Mouse (Mus musculus): ENCODE results near the gene Ifit3. TPM values are rescaled to one million over a fixed set of nuclear protein-coding genes. Genes with fewer than 3 reads are reported as not detected.
"Not testable (repeated sequence)": the region's sequence is repeated elsewhere in the genome, so short reads cannot be mapped to it uniquely, and the experiment has no call there.

The Ifit3 gene
- 1 to 10 TPM; 2.0 to 3.2 TPM for total RNA-seq (2021)
- long read RNA-seq, experiment 1, partial matches to known transcripts = 0 of 5 reads
- long read RNA-seq, experiment 1, other reads (novel, unspliced or antisense) = 3 of 5 reads
- long read RNA-seq, experiment 2, partial matches to known transcripts = 0 of 6 reads
- long read RNA-seq, experiment 2, other reads (novel, unspliced or antisense) = 2 of 6 reads

DNA sequence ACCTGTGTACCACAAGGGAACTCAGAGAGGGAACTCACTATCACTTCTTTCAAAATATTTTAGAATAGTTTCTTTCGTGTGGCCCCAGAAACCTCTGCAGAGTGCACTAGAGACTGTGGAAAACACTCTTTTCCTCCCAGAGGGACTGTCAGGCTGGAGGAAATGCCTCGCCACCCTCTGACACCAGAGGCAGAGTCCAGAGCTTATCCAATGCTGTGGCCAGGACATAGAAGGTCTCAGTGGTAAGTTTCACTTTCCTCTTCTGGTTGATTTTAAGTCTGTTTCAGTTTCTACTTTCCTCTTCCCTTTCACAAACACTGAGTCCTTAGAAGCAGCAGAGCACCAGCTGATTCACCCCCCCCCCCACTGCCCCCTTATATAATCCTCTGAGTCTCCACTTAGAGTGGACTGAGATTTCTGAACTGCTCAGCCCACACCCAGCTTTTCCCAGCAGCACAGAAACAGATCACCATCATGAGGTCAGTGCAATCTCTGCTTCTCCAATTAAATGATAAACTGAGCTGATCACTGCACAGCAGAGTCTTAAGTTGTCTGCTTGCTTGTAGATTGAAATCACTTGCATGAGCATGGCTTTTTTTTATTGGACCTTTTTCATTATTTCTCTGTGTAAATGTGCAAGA is at the start of gene Ifit3:
TSS of gene Ifit3 (plus strand) at position 406 of the 641 bp plus-strand sequence.
- not testable (repeated sequence) for DNase-seq

GRCm38 (mm10) chr19:34539422-34539821 is 43.9 kb upstream of the Ifit3 start:
- DNase-seq = no peak

GRCm38 (mm10) chr19:34546211-34546610 is 37.1 kb upstream of the Ifit3 start:
- no peak for DNase-seq

DNA sequence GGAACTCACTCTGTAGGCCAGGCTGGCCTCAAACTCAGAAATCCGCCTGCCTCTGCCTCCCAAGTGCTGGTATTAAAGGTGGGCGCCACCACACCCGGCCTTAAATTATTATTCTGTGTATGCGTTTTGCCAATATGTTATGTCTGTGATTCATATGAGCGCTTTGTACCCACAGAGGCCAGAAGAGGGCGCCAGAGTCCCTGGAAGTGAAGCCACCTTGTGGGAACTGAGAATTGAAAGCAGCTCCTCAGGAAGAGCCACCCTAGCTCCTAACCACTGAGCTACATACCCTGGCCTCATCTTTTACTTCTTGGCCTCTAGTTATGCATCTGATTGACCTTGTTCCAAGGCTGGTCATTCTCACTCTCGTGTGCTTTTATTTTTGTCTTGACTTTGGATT is 35.4 kb upstream of the Ifit3 start:
- DNase-seq = peak; percentile 89

DNA sequence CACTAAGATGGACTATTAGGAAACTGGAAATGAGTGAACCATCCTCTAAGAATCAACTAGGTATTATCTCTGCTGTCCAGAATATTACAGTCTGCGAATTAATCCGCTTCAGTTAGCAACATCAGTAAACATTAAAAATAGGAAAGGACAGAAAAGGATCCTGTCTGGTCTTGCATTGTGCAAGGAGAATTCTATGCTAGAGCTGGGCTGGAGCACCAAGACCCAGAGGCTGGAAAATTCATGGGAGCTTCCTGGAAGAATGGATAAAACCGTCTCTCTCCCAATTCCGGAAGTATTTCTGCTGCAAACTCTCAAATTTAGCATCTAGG is 33.2 kb upstream of the Ifit3 start:
- no peak for DNase-seq

DNA sequence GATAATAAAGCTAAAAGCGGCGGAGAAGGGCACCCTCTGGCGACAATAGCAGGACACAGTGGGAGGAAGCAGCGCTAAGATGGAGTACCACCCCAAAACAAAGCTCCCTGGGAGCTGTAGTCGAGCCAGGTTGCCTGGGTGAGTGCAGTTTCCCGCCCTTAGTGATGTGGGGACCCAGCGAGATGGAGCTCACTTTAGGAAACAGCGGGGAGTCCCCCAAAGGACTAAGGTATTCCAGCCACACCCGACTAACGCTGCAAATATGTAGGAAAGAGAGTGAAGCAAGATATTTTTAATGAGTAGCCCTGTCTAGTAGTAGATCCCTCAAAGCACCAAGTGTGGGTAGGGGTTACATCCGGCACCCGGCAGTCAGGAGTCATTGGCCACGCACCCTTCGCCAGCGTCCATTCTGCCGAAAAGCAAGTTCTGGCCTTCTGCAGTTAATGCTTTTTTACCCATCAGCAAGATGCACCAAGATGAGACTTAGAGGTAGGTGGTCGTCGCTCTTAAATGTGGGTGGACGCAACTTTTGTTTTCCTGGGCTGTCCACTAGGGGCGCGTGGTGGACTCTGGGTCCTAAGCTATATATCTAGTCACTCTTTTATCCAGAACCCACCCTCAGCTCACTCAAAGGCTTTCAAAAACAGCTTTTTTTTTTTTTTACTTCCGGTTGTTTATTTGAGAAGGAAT is 32.7 kb upstream of the Ifit3 start, which contains the start of gene Ifit2:
TSS of gene Ifit2 (plus strand) at position 161 of the 690 bp plus-strand sequence.
- peak; percentile 74 for DNase-seq

DNA sequence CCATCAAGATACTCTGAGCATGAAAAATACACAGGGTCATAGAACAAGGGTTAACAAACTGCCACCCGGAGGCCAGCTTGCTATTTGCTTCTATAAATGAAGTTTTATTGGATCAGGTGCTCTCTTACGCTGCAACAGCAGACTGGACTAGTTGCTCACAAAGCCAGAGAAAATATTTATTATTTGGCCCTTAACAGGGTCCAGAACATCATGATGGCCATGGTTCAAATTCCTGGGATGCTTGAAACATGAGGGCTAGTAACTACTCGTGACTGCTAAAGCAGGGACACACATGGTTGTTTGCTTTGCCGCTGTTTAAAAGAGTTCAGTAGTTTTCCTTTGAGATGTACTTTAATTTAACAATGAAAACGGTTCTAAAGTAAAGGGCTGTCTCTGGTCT is 31.4 kb upstream of the Ifit3 start:
- DNase-seq = no peak

DNA sequence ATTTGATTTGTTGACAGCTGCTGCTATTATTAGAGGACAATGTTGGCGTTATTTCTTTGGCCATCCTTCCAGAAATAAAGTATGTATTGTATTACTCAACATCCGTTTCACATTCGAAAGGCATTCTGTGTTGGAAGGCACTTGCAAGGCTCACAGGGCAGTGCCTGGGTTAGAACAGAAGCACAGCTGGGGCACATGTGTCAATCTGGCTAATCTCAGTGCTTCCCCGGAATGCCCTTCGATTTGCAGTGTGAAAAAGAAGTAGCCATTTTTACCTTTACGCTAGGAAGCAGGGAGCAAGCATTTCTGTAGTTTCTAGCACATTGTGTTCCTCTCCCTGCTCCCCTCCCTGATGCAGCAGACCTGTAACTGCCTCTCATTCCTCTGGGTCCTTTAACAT is 30.3 kb upstream of the Ifit3 start:
- no peak for DNase-seq

GRCm38 (mm10) chr19:34553522-34553921 is 29.8 kb upstream of the Ifit3 start:
- no peak for DNase-seq

GRCm38 (mm10) chr19:34554061-34554460 is 29.3 kb upstream of the Ifit3 start:
- no peak for DNase-seq

GRCm38 (mm10) chr19:34556621-34557020 is 26.7 kb upstream of the Ifit3 start:
- no peak for DNase-seq

GRCm38 (mm10) chr19:34562556-34562955 is 20.8 kb upstream of the Ifit3 start:
- DNase-seq = no peak

DNA sequence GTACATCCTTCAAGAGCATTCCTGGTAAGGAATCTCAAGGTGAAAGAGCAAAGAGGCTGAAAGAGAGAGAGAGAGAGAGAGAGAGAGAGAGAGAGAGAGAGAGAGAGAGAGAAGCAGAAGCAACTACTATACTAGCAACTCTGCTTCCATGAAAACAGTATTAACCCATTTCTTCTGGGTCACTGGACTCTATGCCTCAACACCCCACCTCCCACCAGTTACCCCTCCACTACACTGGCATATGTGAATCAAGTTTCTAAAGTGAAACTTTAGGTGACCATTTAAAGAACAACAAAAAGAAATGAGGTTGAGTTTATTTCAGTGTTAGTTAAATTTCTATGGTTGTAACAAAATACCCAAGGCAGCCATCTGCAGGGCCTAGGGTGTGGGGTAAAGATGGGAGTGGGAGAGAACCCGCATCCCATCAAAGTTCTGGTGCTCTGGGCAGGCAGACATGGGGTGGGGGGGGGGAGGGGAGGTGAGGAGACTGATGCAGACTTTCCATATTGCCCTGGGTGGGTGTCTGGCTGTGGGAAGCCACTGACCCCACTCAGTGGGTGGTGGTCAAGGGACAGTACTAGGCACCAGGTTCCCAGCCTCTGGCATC is 17.1 kb upstream of the Ifit3 start:
- no peak for DNase-seq

- no peak for DNase-seq
Measured at GRCm38 (mm10) chr19:34568988-34569895, 14.1 kb upstream of the Ifit3 start.

DNA sequence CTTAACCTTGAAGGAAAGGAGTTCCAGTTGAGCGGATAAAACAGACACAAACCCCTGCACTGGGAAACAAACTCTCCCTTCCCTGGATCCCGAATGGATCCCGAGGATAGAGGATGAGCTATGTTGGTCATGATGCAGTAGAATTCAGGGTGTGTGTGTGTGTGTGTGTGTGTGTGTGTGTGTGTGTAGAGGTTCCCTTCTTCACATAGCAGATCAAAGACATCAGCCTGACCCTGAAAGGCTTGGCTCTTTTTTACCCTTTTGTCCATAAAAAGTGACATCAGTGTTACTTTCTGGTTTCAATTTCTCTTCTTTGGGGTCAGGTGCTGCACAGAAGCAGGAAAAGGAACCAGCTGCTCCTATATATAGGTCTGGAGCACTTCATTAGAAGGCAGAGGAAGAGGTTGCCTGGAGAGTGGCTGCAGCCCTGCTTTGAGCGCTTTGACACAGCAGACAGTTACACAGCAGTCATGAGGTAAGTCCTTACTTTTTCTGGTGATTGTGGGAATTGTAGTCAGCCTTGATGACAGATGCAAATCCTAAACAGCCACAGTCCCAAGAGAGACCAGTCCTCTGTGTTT is 13.3 kb upstream of the Ifit3 start:
- DNase-seq = no peak

DNA sequence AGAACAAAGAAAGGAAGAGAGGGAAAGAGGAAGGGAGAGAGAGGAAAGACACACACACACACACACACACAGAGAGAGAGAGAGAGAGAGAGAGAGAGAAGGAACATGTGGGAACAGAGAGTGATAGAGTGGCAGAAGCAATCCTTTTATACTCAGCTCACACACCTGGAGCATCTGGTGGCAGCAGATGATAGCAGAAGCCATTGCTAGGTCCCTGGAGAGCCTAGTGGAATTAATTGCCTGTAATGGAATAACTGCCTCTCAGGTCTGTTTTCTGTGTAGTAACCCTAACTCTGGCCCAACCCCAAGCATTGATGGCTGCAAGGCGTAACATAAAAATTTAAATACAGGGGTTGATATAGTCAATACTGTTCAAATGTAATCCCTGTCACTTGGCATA is 12.3 kb upstream of the Ifit3 start:
- DNase-seq = no peak

DNA sequence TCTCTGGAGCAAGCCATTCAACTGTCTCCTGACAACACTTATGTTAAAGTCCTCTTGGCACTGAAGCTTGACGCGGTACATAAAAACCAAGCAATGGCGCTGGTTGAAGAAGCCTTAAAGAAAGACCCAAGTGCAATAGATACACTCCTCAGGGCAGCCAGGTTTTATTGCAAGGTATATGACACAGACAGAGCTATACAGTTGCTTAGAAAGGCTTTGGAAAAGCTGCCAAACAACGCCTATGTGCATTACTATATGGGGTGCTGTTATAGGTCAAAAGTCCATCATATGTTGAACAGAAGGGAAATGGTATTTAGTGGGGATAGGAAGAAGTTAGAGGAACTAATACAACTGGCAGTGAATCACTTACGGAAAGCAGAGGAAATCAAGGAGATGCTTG is 9.7 kb upstream of the Ifit3 start:
- DNase-seq = no peak

- no peak for DNase-seq
Measured at GRCm38 (mm10) chr19:34577121-34577520, 6.2 kb upstream of the Ifit3 start.

DNA sequence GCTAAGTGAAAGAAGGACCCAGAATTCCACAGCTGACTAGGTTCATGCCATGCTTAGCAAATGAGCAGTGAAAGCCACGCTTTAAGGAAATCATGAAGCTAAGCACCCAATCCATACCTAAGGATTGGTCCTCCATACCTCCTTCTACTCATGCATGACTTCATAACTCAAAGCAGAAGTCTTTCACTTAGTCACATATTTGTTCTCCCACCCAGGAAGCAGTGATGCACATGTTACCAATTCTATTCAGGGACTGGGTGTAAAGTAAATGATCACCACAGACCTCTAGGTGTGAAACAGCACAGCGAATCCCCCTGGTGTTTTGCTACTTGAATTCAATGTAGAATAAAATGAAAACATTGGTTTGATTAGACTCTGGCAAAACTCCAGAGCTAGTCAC is 635 bp upstream of the Ifit3 start:
- DNase-seq = not testable (repeated sequence)

- DNase-seq = not testable (repeated sequence)
Measured at GRCm38 (mm10) chr19:34585740-34586458, 2.6 kb downstream of the Ifit3 start.
